Comparison of ENCODE assay signal across 9 mouse cellular contexts in genomic region chr13:113864893-113865292, GRCm38 (mm10).
DNase-seq lines count a peak whose midpoint lies in the region; ATAC-seq and TF ChIP-seq lines count a peak whose summit lies in the region.
"Had no signal": no experiment of that assay in that cellular context is flagged by ENCODE, and none has a peak within 500 bp of the region (broad histone marks: within the 10 kb centered on the region; RNA-seq: fewer than 3 reads in every experiment).

No protein-coding gene starts in this region.

- 0 out of 2 replicates have a peak, but pooled peaks cover 8% of the 10 kb centered on the region for H3K4me1 ChIP-seq in forebrain, embryonic 15.5 days
- no peaks in the 10 kb centered on the region for H3K4me1 ChIP-seq in intestine, embryonic 15.5 days (replicated peaks)
- H3K4me1 ChIP-seq in limb, embryonic 12.5 days (replicated peaks), result peaks cover 13% of the 10 kb centered on the region
- H3K4me1 ChIP-seq in midbrain, postnatal 0 days (ENCODE audit: insufficient read depth, low read length), result no peaks in the 10 kb centered on the region

- no peak overlapping the region for H3K9ac ChIP-seq in forebrain, embryonic 15.5 days (replicated peaks)
- no peak overlapping the region for H3K9ac ChIP-seq in intestine, embryonic 15.5 days
- H3K9ac ChIP-seq in limb, embryonic 12.5 days (replicated peaks), result no peak overlapping the region
- H3K9ac ChIP-seq in midbrain, postnatal 0 days (replicated peaks; ENCODE audit: low read length, poor library complexity, severe bottlenecking), result no peak overlapping the region

- H3K27me3 ChIP-seq in forebrain, embryonic 15.5 days, result no peaks in the 10 kb centered on the region
- no peaks in the 10 kb centered on the region for H3K27me3 ChIP-seq in intestine, embryonic 15.5 days (replicated peaks)
- no peaks in the 10 kb centered on the region for H3K27me3 ChIP-seq in limb, embryonic 12.5 days
- H3K27me3 ChIP-seq in midbrain, postnatal 0 days (ENCODE audit: insufficient read depth, low read length), result no peaks in the 10 kb centered on the region

- H3K36me3 ChIP-seq in forebrain, embryonic 15.5 days, result no peaks in the 10 kb centered on the region
- H3K36me3 ChIP-seq in intestine, embryonic 15.5 days, result no peaks in the 10 kb centered on the region
- H3K36me3 ChIP-seq in limb, embryonic 12.5 days, result no peaks in the 10 kb centered on the region
- H3K36me3 ChIP-seq in midbrain, postnatal 0 days (ENCODE audit: insufficient read depth, low read length), result no peaks in the 10 kb centered on the region

- H3K9me3 ChIP-seq in forebrain, embryonic 15.5 days, result no peaks in the 10 kb centered on the region
- no peaks in the 10 kb centered on the region; the same call in 1 of the 2 replicates for H3K9me3 ChIP-seq in intestine, embryonic 15.5 days
- H3K9me3 ChIP-seq in limb, embryonic 12.5 days, result no peaks in the 10 kb centered on the region
- H3K9me3 ChIP-seq in midbrain, postnatal 0 days (ENCODE audit: low read length), result no peaks in the 10 kb centered on the region

- peak; percentile 66; the same call in 1 of the 2 replicates for ATAC-seq in forebrain, embryonic 15.5 days (replicated peaks)
- 0 out of 2 replicates have a peak, but pooled peaks have one; percentile 63 for ATAC-seq in intestine, embryonic 15.5 days
- ATAC-seq in limb, embryonic 12.5 days (ENCODE audit: insufficient number of reproducible peaks, insufficient read depth, low FRiP score, low TSS enrichment, low read depth), result 0 out of 2 replicates have a peak, but pooled peaks have one; percentile 41
- ATAC-seq in midbrain, postnatal 0 days (ENCODE audit: low FRiP score), result no peak

- WGBS in forebrain, embryonic 15.5 days, result 50% methylated on average over 1 of the region's 1 CpGs
- WGBS in intestine, embryonic 15.5 days, result 61% methylated on average over 1 of the region's 1 CpGs
- WGBS in limb, embryonic 12.5 days, result 62% methylated on average over 1 of the region's 1 CpGs
- 58% methylated on average over 1 of the region's 1 CpGs for WGBS in midbrain, postnatal 0 days

- peak; percentile 76 for DNase-seq in kidney, adult 18-20 months
- DNase-seq in kidney, adult 11 months, result no peak
- DNase-seq in brain, adult 2 months (ENCODE audit: low read depth, low spot score), result peak; percentile 65
- DNase-seq in midbrain, postnatal 0 days (ENCODE audit: low spot score), result peak; percentile 75
- DNase-seq in thymus, postnatal 10 days (ENCODE audit: low spot score in 2 of 2), result peak; percentile 36 to 63

- H3K4me3 ChIP-seq in forebrain, embryonic 15.5 days, result no peak overlapping the region
- no peak overlapping the region for H3K4me3 ChIP-seq in intestine, embryonic 15.5 days (replicated peaks)
- H3K4me3 ChIP-seq in limb, embryonic 12.5 days (replicated peaks), result no peak overlapping the region
- no peak overlapping the region for H3K4me3 ChIP-seq in midbrain, postnatal 0 days (ENCODE audit: low read depth, low read length)
- H3K4me3 ChIP-seq: erythroblast, embryonic 14.5 days had no signal

- peak; percentile 94 for TF ChIP-seq CTCF in midbrain, postnatal 0 days (IDR thresholded peaks at IDR 0.05)

- H3K4me2 ChIP-seq in forebrain, embryonic 15.5 days (replicated peaks), result no peak overlapping the region
- H3K4me2 ChIP-seq in intestine, embryonic 15.5 days (replicated peaks), result no peak overlapping the region
- H3K4me2 ChIP-seq in limb, embryonic 12.5 days, result no peak overlapping the region
- no peak overlapping the region for H3K4me2 ChIP-seq in midbrain, postnatal 0 days (ENCODE audit: low read depth, low read length, poor library complexity, severe bottlenecking)

- no peak overlapping the region for H3K27ac ChIP-seq in forebrain, embryonic 15.5 days (replicated peaks)
- H3K27ac ChIP-seq in intestine, embryonic 15.5 days, result no peak overlapping the region
- no peak overlapping the region for H3K27ac ChIP-seq in limb, embryonic 12.5 days
- no peak overlapping the region for H3K27ac ChIP-seq in midbrain, postnatal 0 days (ENCODE audit: low read depth, low read length)
